In genomic region chr13:63990480-63990958, GRCm38 (mm10) we compare ENCODE assay signal across 8 mouse cellular contexts.
DNase-seq lines count a peak whose midpoint lies in the region; ATAC-seq and TF ChIP-seq lines count a peak whose summit lies in the region.

No protein-coding gene starts in this region.

- no peaks in the 10 kb centered on the region for H3K9me3 ChIP-seq in forebrain, embryonic 12.5 days
- H3K9me3 ChIP-seq in intestine, embryonic 16.5 days (ENCODE audit: control insufficient read depth, low read length): no peaks in the 10 kb centered on the region
- H3K9me3 ChIP-seq in lung, postnatal 0 days (ENCODE audit: low read length): no peaks in the 10 kb centered on the region
- no peaks in the 10 kb centered on the region for H3K9me3 ChIP-seq in stomach, postnatal 0 days (ENCODE audit: control insufficient read depth, low read length)

- peak overlapping the region; percentile 53 for H3K27ac ChIP-seq in forebrain, embryonic 12.5 days
- peak overlapping the region; percentile 77 for H3K27ac ChIP-seq in intestine, embryonic 16.5 days (ENCODE audit: low read length)
- peak overlapping the region; percentile 63 for H3K27ac ChIP-seq in lung, postnatal 0 days (ENCODE audit: low read length)
- peak overlapping the region; percentile 88 for H3K27ac ChIP-seq in stomach, postnatal 0 days (replicated peaks)

- H3K9ac ChIP-seq in forebrain, embryonic 12.5 days: no peak overlapping the region
- peak overlapping the region; percentile 39 for H3K9ac ChIP-seq in intestine, embryonic 16.5 days (ENCODE audit: low read depth, low read length)
- H3K9ac ChIP-seq in lung, postnatal 0 days (replicated peaks; ENCODE audit: low read depth): no peak overlapping the region
- H3K9ac ChIP-seq in stomach, postnatal 0 days (ENCODE audit: low read length): 0 out of 2 replicates have a peak overlapping the region, but pooled peaks have one; percentile 35

- WGBS in forebrain, embryonic 12.5 days: 23% methylated on average over 8 of the region's 8 CpGs
- 12% methylated on average over 8 of the region's 8 CpGs for WGBS in intestine, embryonic 16.5 days
- 11% methylated on average over 8 of the region's 8 CpGs for WGBS in lung, postnatal 0 days
- whole genome bisulfite sequencing in stomach, postnatal 0 days: 15% methylated on average over 8 of the region's 8 CpGs

- H3K4me3 ChIP-seq in forebrain, embryonic 12.5 days (replicated peaks): no peak overlapping the region
- H3K4me3 ChIP-seq in intestine, embryonic 16.5 days (ENCODE audit: low read length): no peak overlapping the region
- H3K4me3 ChIP-seq in lung, postnatal 0 days (ENCODE audit: low read depth, low read length): no peak overlapping the region
- H3K4me3 ChIP-seq in stomach, postnatal 0 days (ENCODE audit: low read depth, low read length): no peak overlapping the region

- peaks cover 89% of the 10 kb centered on the region for H3K27me3 ChIP-seq in forebrain, embryonic 12.5 days
- H3K27me3 ChIP-seq in intestine, embryonic 16.5 days (replicated peaks; ENCODE audit: control insufficient read depth, insufficient read depth, low read length): no peaks in the 10 kb centered on the region
- no peaks in the 10 kb centered on the region for H3K27me3 ChIP-seq in lung, postnatal 0 days (replicated peaks; ENCODE audit: insufficient read depth, low read length)
- H3K27me3 ChIP-seq in stomach, postnatal 0 days (ENCODE audit: control insufficient read depth, insufficient read depth, low read length): no peaks in the 10 kb centered on the region

- intact Hi-C loops in left cerebral cortex, postnatal 14 days (cut with DNase I): no loop called here

- peak; percentile 9 to 25 for DNase-seq in left cerebral cortex, postnatal 14 days (ENCODE audit: low spot score in 2 of 2)
- DNase-seq in left cerebral cortex, adult 11 months (ENCODE audit: low spot score): no peak
- DNase-seq in lung, postnatal 0 days (ENCODE audit: low spot score): peak; percentile 78
- no peak for DNase-seq in stomach, postnatal 0 days (ENCODE audit: low spot score)
- DNase-seq in MN1 (ENCODE audit: low spot score): no peak
- DNase-seq in spleen, adult 12 weeks (ENCODE audit: low spot score): no peak

- peaks cover 15% of the 10 kb centered on the region for H3K4me1 ChIP-seq in forebrain, embryonic 12.5 days
- H3K4me1 ChIP-seq in intestine, embryonic 16.5 days (ENCODE audit: control insufficient read depth, insufficient read depth, low read length): peaks cover 22% of the 10 kb centered on the region
- H3K4me1 ChIP-seq in lung, postnatal 0 days (ENCODE audit: insufficient read depth, low read depth, low read length): peaks cover 11% of the 10 kb centered on the region; the same call in 1 of the 2 replicates
- no peaks in the 10 kb centered on the region; the same call in 1 of the 2 replicates for H3K4me1 ChIP-seq in stomach, postnatal 0 days (replicated peaks; ENCODE audit: control insufficient read depth, insufficient read depth)

- TF ChIP-seq CTCF in lung, postnatal 0 days (IDR thresholded peaks at IDR 0.05): peak; percentile 68
- TF ChIP-seq CTCF in stomach, postnatal 0 days (IDR thresholded peaks at IDR 0.05; ENCODE audit: low read depth): peak; percentile 72

- H3K36me3 ChIP-seq in forebrain, embryonic 12.5 days (replicated peaks): no peaks in the 10 kb centered on the region
- H3K36me3 ChIP-seq in intestine, embryonic 16.5 days (ENCODE audit: control insufficient read depth, insufficient read depth, low read length): no peaks in the 10 kb centered on the region
- no peaks in the 10 kb centered on the region for H3K36me3 ChIP-seq in lung, postnatal 0 days (ENCODE audit: insufficient read depth, low read length)
- no peaks in the 10 kb centered on the region for H3K36me3 ChIP-seq in stomach, postnatal 0 days (ENCODE audit: control insufficient read depth, insufficient read depth, low read length)

- no peak for ATAC-seq in forebrain, embryonic 12.5 days (ENCODE audit: low FRiP score)
- ATAC-seq in intestine, embryonic 16.5 days: peak; percentile 40
- peak; percentile 63 for ATAC-seq in lung, postnatal 0 days
- ATAC-seq in stomach, postnatal 0 days (ENCODE audit: low FRiP score, low TSS enrichment): peak; percentile 51; the same call in 1 of the 2 replicates

- TF ChIP-seq EP300 in lung, postnatal 0 days (IDR thresholded peaks at IDR 0.05): no peak
- TF ChIP-seq EP300 in stomach, postnatal 0 days (optimal IDR thresholded peaks at IDR 0.05): peak; percentile 27

- H3K4me2 ChIP-seq in forebrain, embryonic 12.5 days: peak overlapping the region; percentile 27
- peak overlapping the region; percentile 29 for H3K4me2 ChIP-seq in intestine, embryonic 16.5 days (ENCODE audit: low read depth, low read length)
- peak overlapping the region; percentile 33; the same call in 1 of the 2 replicates for H3K4me2 ChIP-seq in lung, postnatal 0 days (replicated peaks; ENCODE audit: low read depth, low read length)
- peak overlapping the region; percentile 34 for H3K4me2 ChIP-seq in stomach, postnatal 0 days (replicated peaks; ENCODE audit: low read depth)

Comparison
In these comparisons a context has a peak if more than half of its experiments do, and no peak if none do; other contexts are left out.
1. DNase-seq: peak in left cerebral cortex, postnatal 14 days (2 of 2) and lung, postnatal 0 days (single experiment); none in left cerebral cortex, adult 11 months (single experiment), stomach, postnatal 0 days (single experiment), MN1 (single experiment) and spleen, adult 12 weeks (single experiment).
2. H3K9ac ChIP-seq: peak in intestine, embryonic 16.5 days (single experiment) and stomach, postnatal 0 days (single experiment); none in forebrain, embryonic 12.5 days (single experiment) and lung, postnatal 0 days (single experiment).
3. Peak in every context shown above with its lines, with median percentiles within 50 percentile points of each other: H3K27ac ChIP-seq and H3K4me2 ChIP-seq.